Mouse (Mus musculus) liver, postnatal 0 days (tissue): Measurements from ENCODE around the gene BC049715.

Experiments used
- CTCF ChIP-seq: sonication (generic); IDR thresholded peaks from 2 replicates; pipeline ENCODE4 v1.5.1; 2016; ENCODE audit warnings: antibody characterized with exemption, low read depth
- EP300 ChIP-seq: IDR thresholded peaks from 2 replicates; pipeline ENCODE4 v1.6.1; 2016; ENCODE audit warnings: antibody characterized with exemption, low read depth, mild to moderate bottlenecking

- no peak for TF ChIP-seq EP300
- no peak for TF ChIP-seq CTCF
Observed at GRCm38 (mm10) chr6:136795850-136796249, 31.6 kb upstream of the BC049715 start.
